Mouse (Mus musculus): ENCODE data around the gene Car6. TPM values are rescaled to one million over a fixed set of nuclear protein-coding genes. Genes with fewer than 3 reads are reported as not detected.

The Car6 gene
- polyA plus RNA-seq, 1 experiment from 2014 or later: not detected

DNA sequence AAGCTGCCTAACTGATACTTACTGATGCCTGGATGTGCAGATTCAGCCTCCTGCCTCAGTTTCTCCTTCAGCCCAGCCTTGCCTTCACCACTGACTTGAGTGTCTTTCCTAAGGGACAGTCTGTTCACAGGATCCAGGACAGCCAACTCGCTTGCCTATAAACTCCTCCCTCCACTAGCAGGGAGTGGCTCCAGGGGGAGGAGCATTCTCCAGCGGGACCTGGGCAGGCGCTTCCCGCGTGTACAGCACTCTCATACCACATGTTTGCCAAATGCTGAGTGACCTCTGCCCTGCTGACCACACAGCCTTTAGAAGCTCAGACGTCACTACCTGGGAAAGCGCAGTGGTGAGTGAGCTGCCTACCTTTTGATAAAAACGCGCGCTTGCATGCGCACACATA is 19.5 kb upstream of the Car6 start:
- Histone ChIP-seq H3K4me3 (replicated peaks; ENCODE audit: low read length) (peak overlapping the region; percentile 30), H3K4me2 (ENCODE audit: low read depth, low read length) (peak overlapping the region; percentile 55), H3K36me3 (ENCODE audit: control insufficient read depth, insufficient read depth, low read length) (no peaks in the 10 kb centered on the region), H3K9me3 (replicated peaks; ENCODE audit: control insufficient read depth, low read length) (no peaks in the 10 kb centered on the region), H3K9ac (ENCODE audit: low read length) (peak overlapping the region; percentile 43; the same call in 1 of the 2 replicates), H3K4me1 (ENCODE audit: control insufficient read depth, insufficient read depth, low read length) (peaks cover 6% of the 10 kb centered on the region; the same call in 1 of the 2 replicates), H3K27me3 (ENCODE audit: control insufficient read depth, insufficient read depth, low read length) (no peaks in the 10 kb centered on the region), H3K27ac (ENCODE audit: low read length) (no peak overlapping the region; the same call in 1 of the 2 replicates)
- peak; percentile 81; the same call in 1 of the 2 replicates for ATAC-seq (ENCODE audit: insufficient read depth, low FRiP score)
- WGBS: 19% methylated on average over 11 of the region's 11 CpGs

DNA sequence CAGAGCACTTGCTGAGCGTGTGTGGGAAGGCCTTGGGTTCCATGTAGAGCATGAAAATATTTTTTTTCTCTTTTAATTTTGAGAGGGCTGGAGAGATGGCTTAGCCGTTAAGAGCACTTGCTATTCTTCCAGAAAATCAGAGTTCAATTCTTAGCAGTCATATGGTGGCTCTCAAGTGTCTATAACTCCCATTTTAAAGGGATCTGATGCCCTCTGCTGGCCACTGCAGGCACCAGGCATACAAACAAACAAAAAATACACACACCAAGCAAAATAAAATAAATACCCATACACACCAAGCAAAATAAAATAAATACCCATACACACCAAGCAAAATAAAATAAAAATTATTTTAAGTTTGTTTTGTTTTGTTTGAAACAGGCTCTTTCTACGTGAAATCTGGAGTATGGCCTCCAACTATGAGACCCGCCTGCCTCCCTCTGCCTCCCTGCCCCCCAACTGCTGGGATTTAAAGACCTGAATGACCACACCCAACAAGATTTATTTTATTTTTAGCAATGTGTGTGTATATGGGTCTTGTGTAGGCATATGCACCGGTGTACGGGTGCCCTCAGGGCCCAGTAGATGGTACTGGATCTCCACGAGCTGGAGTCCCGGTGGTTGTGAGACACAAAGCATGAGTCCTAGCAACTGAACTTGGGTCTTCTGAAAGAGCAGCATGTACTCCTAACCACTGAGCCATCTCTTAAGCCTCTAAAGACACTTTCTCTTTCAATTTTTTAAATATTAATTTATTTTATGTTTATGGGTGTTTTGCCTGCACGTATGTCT is 18.6 kb upstream of the Car6 start:
- Histone ChIP-seq H3K9ac (ENCODE audit: low read length) (no peak overlapping the region), H3K9me3 (replicated peaks; ENCODE audit: control insufficient read depth, low read length) (no peaks in the 10 kb centered on the region), H3K4me3 (replicated peaks; ENCODE audit: low read length) (no peak overlapping the region), H3K27ac (ENCODE audit: low read length) (no peak overlapping the region), H3K27me3 (ENCODE audit: control insufficient read depth, insufficient read depth, low read length) (no peaks in the 10 kb centered on the region), H3K36me3 (ENCODE audit: control insufficient read depth, insufficient read depth, low read length) (no peaks in the 10 kb centered on the region), H3K4me1 (ENCODE audit: control insufficient read depth, insufficient read depth, low read length) (peaks cover 6% of the 10 kb centered on the region; the same call in 1 of the 2 replicates), H3K4me2 (ENCODE audit: low read depth, low read length) (no peak overlapping the region)
- no peak for ATAC-seq (ENCODE audit: insufficient read depth, low FRiP score)
- WGBS: 72% methylated on average over 9 of the region's 9 CpGs

DNA sequence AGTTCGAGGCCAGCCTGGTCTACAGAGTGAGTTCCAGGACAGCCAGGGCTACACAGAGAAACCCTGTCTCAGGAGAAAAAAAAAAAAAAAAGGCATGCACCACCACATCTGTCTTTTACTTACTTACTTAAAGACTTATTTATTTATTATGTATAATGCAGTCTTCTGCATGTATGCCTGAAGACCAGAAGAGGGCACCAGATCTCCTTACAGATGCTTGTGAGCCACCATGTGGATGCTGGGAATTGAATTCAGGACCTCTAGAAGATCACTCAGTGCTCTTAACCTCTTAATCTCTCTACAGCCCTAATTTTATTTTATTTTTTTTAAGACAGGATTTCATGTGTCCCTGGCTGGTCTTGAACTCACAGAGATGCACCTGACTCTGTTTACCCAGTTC is 16.8 kb upstream of the Car6 start:
- H3K9me3 ChIP-seq (replicated peaks; ENCODE audit: control insufficient read depth, low read length): no peaks in the 10 kb centered on the region
- WGBS: 75% methylated on average over 1 of the region's 1 CpGs

DNA sequence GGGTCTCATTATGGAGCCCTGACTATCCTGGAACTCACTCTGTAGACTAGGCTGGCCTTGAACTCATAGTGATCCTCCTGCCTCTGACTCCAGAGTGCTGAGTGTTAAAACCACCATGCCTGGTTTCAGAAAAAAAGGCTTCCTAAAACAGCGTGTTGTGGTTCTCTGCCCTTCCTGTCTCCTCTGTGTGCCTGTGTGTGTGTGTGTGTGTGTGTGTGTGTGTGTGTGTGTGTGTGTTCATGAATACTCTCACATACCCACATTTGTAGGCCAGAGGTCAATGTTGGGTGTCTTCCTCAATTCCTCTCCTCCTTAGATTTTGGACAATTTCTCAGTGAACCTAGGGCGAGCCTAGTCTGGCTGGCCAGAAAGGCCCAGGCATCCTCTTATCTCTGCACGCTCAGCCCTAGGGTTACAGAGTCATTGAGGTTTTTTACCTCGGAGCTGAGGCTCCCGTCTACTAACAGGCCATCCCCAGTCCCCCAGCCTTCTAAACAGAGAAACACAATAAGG is 16.0 kb upstream of the Car6 start:
- no peak overlapping the region for H3K4me2 ChIP-seq (ENCODE audit: low read depth, low read length)
- no peaks in the 10 kb centered on the region for H3K27me3 ChIP-seq (ENCODE audit: control insufficient read depth, insufficient read depth, low read length)
- WGBS: 57% methylated on average over 5 of the region's 5 CpGs
- H3K9me3 ChIP-seq (replicated peaks; ENCODE audit: control insufficient read depth, low read length): no peaks in the 10 kb centered on the region
- no peaks in the 10 kb centered on the region for H3K36me3 ChIP-seq (ENCODE audit: control insufficient read depth, insufficient read depth, low read length)
- no peak for ATAC-seq (ENCODE audit: insufficient read depth, low FRiP score)
- no peak overlapping the region for H3K4me3 ChIP-seq (replicated peaks; ENCODE audit: low read length)
- no peak overlapping the region for H3K9ac ChIP-seq (ENCODE audit: low read length)
- no peak overlapping the region for H3K27ac ChIP-seq (ENCODE audit: low read length)
- H3K4me1 ChIP-seq (ENCODE audit: control insufficient read depth, insufficient read depth, low read length): peaks cover 14% of the 10 kb centered on the region; the same call in 1 of the 2 replicates

More for the DNA sequence above, 16.8 kb upstream of the Car6 start:
- Histone ChIP-seq H3K4me3 (replicated peaks; ENCODE audit: low read length) (no peak overlapping the region), H3K36me3 (ENCODE audit: control insufficient read depth, insufficient read depth, low read length) (no peaks in the 10 kb centered on the region), H3K9ac (ENCODE audit: low read length) (no peak overlapping the region), H3K4me1 (ENCODE audit: control insufficient read depth, insufficient read depth, low read length) (peaks cover 12% of the 10 kb centered on the region; the same call in 1 of the 2 replicates), H3K27ac (ENCODE audit: low read length) (no peak overlapping the region), H3K27me3 (ENCODE audit: control insufficient read depth, insufficient read depth, low read length) (no peaks in the 10 kb centered on the region), H3K4me2 (ENCODE audit: low read depth, low read length) (no peak overlapping the region)
- no peak for ATAC-seq (ENCODE audit: insufficient read depth, low FRiP score)

DNA sequence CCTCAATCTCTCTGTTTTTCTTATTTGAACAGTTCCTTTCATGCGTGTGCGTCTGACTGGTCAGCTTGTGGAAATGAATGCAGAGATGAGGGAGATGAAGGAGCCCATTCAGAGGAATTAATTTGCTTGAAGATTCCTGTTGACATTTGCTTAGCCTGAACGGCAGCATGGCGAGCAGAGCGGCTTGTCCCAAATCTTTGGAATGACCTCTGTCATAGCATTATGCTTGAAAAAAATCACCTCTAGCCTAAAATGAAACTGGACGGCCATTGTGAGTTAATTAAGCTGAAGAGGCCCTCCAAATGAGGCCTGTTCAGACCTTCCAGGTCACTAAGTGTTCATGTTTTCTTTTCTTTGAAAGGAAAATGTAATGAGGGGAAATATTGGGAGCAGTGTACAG is 15.3 kb upstream of the Car6 start:
- 73% methylated on average over 6 of the region's 6 CpGs for WGBS
- H3K36me3 ChIP-seq (ENCODE audit: control insufficient read depth, insufficient read depth, low read length): no peaks in the 10 kb centered on the region
- no peak overlapping the region for H3K27ac ChIP-seq (ENCODE audit: low read length)
- H3K9ac ChIP-seq (ENCODE audit: low read length): no peak overlapping the region
- no peak for ATAC-seq (ENCODE audit: insufficient read depth, low FRiP score)
- H3K4me3 ChIP-seq (replicated peaks; ENCODE audit: low read length): no peak overlapping the region
- peaks cover 14% of the 10 kb centered on the region; the same call in 1 of the 2 replicates for H3K4me1 ChIP-seq (ENCODE audit: control insufficient read depth, insufficient read depth, low read length)
- H3K27me3 ChIP-seq (ENCODE audit: control insufficient read depth, insufficient read depth, low read length): no peaks in the 10 kb centered on the region
- no peaks in the 10 kb centered on the region for H3K9me3 ChIP-seq (replicated peaks; ENCODE audit: control insufficient read depth, low read length)
- H3K4me2 ChIP-seq (ENCODE audit: low read depth, low read length): no peak overlapping the region

DNA sequence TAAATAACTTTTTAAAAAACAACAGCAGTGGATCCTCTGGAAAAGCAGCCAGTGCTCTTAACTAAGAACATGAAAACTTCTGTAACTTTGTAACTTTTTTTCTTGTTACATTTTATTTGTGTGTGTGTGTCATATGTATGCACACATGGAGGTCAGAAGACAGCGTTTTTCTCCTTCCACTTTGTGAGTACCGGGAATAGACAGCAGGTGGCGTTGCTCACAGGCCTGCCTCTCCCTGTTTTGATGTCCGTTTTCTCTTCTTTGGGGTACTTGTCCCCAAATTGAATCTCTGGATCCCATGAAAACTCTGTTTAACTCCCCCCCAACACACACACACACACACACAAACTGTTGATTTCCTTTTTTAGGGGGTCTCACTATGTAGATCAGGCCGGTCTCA is 12.8 kb upstream of the Car6 start:
- H3K4me1 ChIP-seq (ENCODE audit: control insufficient read depth, insufficient read depth, low read length): peaks cover 9% of the 10 kb centered on the region; the same call in 1 of the 2 replicates
- no peak for ATAC-seq (ENCODE audit: insufficient read depth, low FRiP score)
- no peaks in the 10 kb centered on the region for H3K9me3 ChIP-seq (replicated peaks; ENCODE audit: control insufficient read depth, low read length)
- no peak overlapping the region for H3K9ac ChIP-seq (ENCODE audit: low read length)
- no peak overlapping the region for H3K27ac ChIP-seq (ENCODE audit: low read length)
- 34% methylated on average over 5 of the region's 5 CpGs for WGBS
- H3K4me2 ChIP-seq (ENCODE audit: low read depth, low read length): no peak overlapping the region
- H3K4me3 ChIP-seq (replicated peaks; ENCODE audit: low read length): no peak overlapping the region
- no peaks in the 10 kb centered on the region for H3K27me3 ChIP-seq (ENCODE audit: control insufficient read depth, insufficient read depth, low read length)
- H3K36me3 ChIP-seq (ENCODE audit: control insufficient read depth, insufficient read depth, low read length): no peaks in the 10 kb centered on the region

DNA sequence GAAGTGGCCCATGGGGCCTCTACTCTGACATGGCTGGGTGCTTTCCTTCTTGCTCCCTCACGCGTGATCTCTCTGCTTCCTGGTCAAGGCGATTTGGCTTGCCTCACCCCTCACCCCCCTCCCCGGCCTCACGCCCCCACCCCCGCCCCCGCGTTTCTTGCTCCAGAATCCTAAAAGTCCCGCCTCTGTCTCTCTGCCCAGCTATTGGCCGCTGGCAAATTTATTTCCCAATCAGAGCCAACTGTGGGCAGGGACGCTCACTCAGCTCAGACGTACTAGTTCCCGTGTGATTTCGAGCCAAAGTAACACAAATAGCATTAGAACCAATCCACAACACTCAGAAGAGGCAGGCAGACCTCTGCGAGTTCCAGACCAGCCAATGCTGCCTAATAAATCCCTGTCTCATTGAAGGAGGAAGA is 11.4 kb upstream of the Car6 start:
- 2% methylated on average over 15 of the region's 15 CpGs for WGBS
- peak; percentile 80 for ATAC-seq (ENCODE audit: insufficient read depth, low FRiP score)
- Histone ChIP-seq H3K9ac (ENCODE audit: low read length) (peak overlapping the region; percentile 67), H3K4me3 (replicated peaks; ENCODE audit: low read length) (peak overlapping the region; percentile 27), H3K4me1 (ENCODE audit: control insufficient read depth, insufficient read depth, low read length) (peaks cover 9% of the 10 kb centered on the region; the same call in 1 of the 2 replicates), H3K4me2 (ENCODE audit: low read depth, low read length) (peak overlapping the region; percentile 55), H3K27me3 (ENCODE audit: control insufficient read depth, insufficient read depth, low read length) (no peaks in the 10 kb centered on the region), H3K9me3 (replicated peaks; ENCODE audit: control insufficient read depth, low read length) (no peaks in the 10 kb centered on the region), H3K36me3 (ENCODE audit: control insufficient read depth, insufficient read depth, low read length) (no peaks in the 10 kb centered on the region), H3K27ac (ENCODE audit: low read length) (no peak overlapping the region)

DNA sequence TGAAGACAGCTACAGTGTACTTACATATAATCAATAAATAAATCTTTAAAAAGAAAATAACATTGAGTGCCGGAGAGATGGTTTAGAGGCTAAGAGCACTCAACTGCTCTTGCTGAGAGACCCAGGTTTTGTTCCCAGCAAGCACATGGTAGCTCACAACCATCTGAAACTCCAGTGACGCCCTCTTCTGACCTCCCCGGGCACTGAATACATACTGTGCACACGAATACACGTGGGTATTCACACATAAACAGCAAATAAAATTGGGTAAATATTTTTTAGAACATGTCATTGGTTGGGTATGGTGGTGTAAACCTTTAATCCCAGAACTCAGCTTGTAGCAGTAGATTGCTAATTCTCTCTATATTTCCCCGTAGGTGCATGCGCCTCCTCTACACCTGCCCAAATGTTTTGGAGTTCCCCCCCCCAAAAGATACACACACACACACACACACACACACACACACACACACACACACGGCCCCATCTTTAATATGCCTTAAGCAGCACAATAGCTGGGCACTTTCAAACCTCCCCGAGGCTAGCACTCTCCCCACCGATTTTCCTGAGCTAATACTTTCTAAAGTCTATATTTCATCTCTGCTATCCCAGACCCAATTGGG is 10.9 kb upstream of the Car6 start:
- H3K27ac ChIP-seq (ENCODE audit: low read length): no peak overlapping the region
- H3K4me3 ChIP-seq (replicated peaks; ENCODE audit: low read length): peak overlapping the region; percentile 27
- no peaks in the 10 kb centered on the region for H3K36me3 ChIP-seq (ENCODE audit: control insufficient read depth, insufficient read depth, low read length)
- no peak overlapping the region; the same call in 1 of the 2 replicates for H3K9ac ChIP-seq (ENCODE audit: low read length)
- 47% methylated on average over 10 of the region's 10 CpGs for WGBS
- ATAC-seq (ENCODE audit: insufficient read depth, low FRiP score): no peak
- H3K4me1 ChIP-seq (ENCODE audit: control insufficient read depth, insufficient read depth, low read length): peaks cover 9% of the 10 kb centered on the region; the same call in 1 of the 2 replicates
- H3K4me2 ChIP-seq (ENCODE audit: low read depth, low read length): peak overlapping the region; percentile 55
- H3K27me3 ChIP-seq (ENCODE audit: control insufficient read depth, insufficient read depth, low read length): no peaks in the 10 kb centered on the region
- no peaks in the 10 kb centered on the region for H3K9me3 ChIP-seq (replicated peaks; ENCODE audit: control insufficient read depth, low read length)

DNA sequence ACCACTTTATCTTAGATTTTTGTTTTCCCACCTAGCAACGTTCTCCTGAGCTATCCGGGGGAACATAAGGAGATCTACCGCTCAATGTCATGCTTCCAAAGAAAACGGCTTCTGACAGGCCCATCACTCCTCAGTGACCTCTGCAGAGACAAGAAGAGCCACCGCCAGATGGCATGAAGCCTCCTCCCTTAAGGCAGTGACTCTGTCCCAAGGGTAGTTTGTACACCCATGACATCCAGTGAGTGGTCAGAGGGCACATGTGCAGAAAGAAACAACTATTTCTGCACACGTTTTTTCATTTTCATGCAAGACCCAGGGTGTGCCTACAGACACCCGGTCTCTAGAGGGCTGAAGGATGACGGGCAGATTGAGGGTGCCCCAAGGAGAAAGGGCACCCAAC is 9.2 kb upstream of the Car6 start:
- no peak for ATAC-seq (ENCODE audit: insufficient read depth, low FRiP score)
- H3K9ac ChIP-seq (ENCODE audit: low read length): no peak overlapping the region
- no peak overlapping the region for H3K4me3 ChIP-seq (replicated peaks; ENCODE audit: low read length)
- WGBS: 80% methylated on average over 8 of the region's 8 CpGs
- H3K4me1 ChIP-seq (ENCODE audit: control insufficient read depth, insufficient read depth, low read length): peaks cover 9% of the 10 kb centered on the region; the same call in 1 of the 2 replicates
- no peak overlapping the region for H3K4me2 ChIP-seq (ENCODE audit: low read depth, low read length)
- H3K9me3 ChIP-seq (replicated peaks; ENCODE audit: control insufficient read depth, low read length): no peaks in the 10 kb centered on the region
- H3K27ac ChIP-seq (ENCODE audit: low read length): no peak overlapping the region
- H3K36me3 ChIP-seq (ENCODE audit: control insufficient read depth, insufficient read depth, low read length): no peaks in the 10 kb centered on the region
- no peaks in the 10 kb centered on the region for H3K27me3 ChIP-seq (ENCODE audit: control insufficient read depth, insufficient read depth, low read length)
